Mouse (Mus musculus): ENCODE data around the gene Cavin3. TPM values are rescaled to one million over a fixed set of nuclear protein-coding genes. Genes with fewer than 3 reads are reported as not detected.

The Cavin3 gene
- polyA plus RNA-seq, 1 experiment from 2014 or later, result 31.0 TPM

DNA sequence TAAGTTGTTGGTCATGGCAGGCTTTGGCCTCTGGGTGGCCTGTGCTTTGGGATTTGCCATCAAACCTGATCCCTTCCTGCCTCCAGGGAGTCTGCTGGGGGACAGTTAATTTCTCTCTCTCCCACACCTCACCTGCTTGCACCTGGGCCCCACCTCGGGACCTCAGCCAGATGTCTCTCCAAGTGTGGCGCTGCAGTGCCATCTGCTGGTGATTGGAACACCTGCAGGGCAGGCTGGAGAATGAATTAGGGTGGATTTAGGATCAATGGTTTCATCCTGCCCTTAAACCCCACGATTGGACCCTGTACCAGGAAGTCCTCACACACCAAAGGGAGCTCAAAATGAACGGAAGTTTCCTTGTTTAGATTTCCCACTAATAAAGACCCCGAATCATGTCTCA is 33.1 kb upstream of the Cavin3 start:
- Histone ChIP-seq H3K9me3 (replicated peaks; ENCODE audit: control insufficient read depth, low read length, poor library complexity, severe bottlenecking) (no peaks in the 10 kb centered on the region; the same call in 1 of the 2 replicates), H3K27me3 (ENCODE audit: control insufficient read depth, insufficient read depth, low read depth, low read length) (no peaks in the 10 kb centered on the region), H3K36me3 (ENCODE audit: control insufficient read depth, insufficient read depth, low read length) (no peaks in the 10 kb centered on the region), H3K4me2 (ENCODE audit: low read length) (no peak overlapping the region), H3K4me1 (ENCODE audit: control insufficient read depth, insufficient read depth, low read length) (peaks cover 8% of the 10 kb centered on the region; the same call in 1 of the 2 replicates), H3K4me3 (ENCODE audit: low read depth, low read length) (no peak overlapping the region), H3K27ac (ENCODE audit: low read length) (no peak overlapping the region), H3K9ac (ENCODE audit: low read depth, low read length) (no peak overlapping the region)
- peak; percentile 49; the same call in 1 of the 2 replicates for ATAC-seq
- 10% methylated on average over 5 of the region's 5 CpGs for WGBS

DNA sequence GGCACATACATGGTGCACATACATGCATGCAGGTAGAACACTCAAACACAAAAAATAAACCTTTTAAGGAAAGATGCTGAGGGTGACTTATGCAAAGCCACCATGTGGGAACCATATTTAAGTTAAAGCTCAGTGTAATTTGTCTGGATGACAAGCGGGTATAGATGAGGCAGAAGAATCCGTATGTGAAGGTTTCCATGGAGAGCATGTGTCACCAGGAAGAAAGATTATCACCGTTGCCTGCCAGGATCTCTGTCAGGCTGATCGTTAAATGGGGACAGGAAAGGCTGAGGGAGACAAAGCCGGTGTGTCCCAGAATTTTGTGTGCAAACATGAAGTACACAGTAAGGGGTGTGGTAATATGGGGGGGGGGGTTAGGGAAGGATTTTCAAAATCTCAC is 32.5 kb upstream of the Cavin3 start:
- no peaks in the 10 kb centered on the region for H3K27me3 ChIP-seq (ENCODE audit: control insufficient read depth, insufficient read depth, low read depth, low read length)
- H3K27ac ChIP-seq (ENCODE audit: low read length), result no peak overlapping the region; the same call in 1 of the 2 replicates
- no peak overlapping the region for H3K4me2 ChIP-seq (ENCODE audit: low read length)
- H3K9ac ChIP-seq (ENCODE audit: low read depth, low read length), result no peak overlapping the region
- no peaks in the 10 kb centered on the region for H3K36me3 ChIP-seq (ENCODE audit: control insufficient read depth, insufficient read depth, low read length)
- 51% methylated on average over 5 of the region's 5 CpGs for WGBS
- peak; percentile 1; the same call in 1 of the 2 replicates for ATAC-seq
- peaks cover 8% of the 10 kb centered on the region; the same call in 1 of the 2 replicates for H3K4me1 ChIP-seq (ENCODE audit: control insufficient read depth, insufficient read depth, low read length)
- H3K4me3 ChIP-seq (ENCODE audit: low read depth, low read length), result no peak overlapping the region
- H3K9me3 ChIP-seq (replicated peaks; ENCODE audit: control insufficient read depth, low read length, poor library complexity, severe bottlenecking), result no peaks in the 10 kb centered on the region; the same call in 1 of the 2 replicates

DNA sequence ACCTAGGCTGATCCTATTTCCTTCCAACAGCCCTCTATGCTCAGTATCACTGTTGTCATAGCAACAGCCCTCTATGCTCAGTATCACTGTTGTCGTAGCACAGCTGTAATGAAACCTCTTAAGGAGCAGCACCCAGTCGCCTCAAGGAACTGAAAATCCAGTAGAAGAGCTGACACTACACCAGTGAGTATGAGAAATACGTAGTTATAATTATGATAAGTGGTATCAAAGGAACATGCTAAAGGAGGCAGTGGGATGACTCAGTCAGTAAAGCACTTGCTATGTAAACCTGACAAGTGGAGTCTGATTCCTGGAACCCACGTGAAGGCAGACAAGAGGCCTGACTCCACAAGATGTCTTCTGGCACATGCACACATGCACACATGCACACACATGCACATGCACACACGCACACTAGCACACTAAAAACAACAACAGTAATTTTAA is 31.8 kb upstream of the Cavin3 start:
- peak overlapping the region; percentile 67 for H3K27ac ChIP-seq (ENCODE audit: low read length)
- H3K9ac ChIP-seq (ENCODE audit: low read depth, low read length), result no peak overlapping the region

DNA sequence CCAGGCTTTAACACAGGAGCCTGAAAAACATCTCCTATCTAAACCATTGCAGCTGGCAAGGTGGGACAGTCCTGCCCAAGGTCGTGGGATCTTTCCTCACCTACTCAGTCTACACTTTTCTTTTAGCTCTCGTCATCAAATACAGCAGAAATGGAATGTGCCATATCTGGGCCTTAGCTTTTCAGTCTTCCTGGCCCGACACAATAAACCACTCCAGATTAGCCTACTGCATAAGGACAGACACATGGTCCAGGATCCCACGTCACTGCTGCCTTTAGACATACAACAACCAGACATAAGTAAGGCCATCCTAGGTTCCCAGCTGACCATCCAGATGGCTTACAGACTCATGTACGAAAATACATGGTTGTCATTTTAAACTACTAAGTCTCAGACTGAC is 28.0 kb upstream of the Cavin3 start:
- Histone ChIP-seq H3K27ac (ENCODE audit: low read length) (no peak overlapping the region), H3K27me3 (ENCODE audit: control insufficient read depth, insufficient read depth, low read depth, low read length) (no peaks in the 10 kb centered on the region), H3K36me3 (ENCODE audit: control insufficient read depth, insufficient read depth, low read length) (no peaks in the 10 kb centered on the region), H3K4me2 (ENCODE audit: low read length) (no peak overlapping the region), H3K4me3 (ENCODE audit: low read depth, low read length) (no peak overlapping the region), H3K9me3 (replicated peaks; ENCODE audit: control insufficient read depth, low read length, poor library complexity, severe bottlenecking) (no peaks in the 10 kb centered on the region; the same call in 1 of the 2 replicates), H3K4me1 (ENCODE audit: control insufficient read depth, insufficient read depth, low read length) (peaks cover 8% of the 10 kb centered on the region; the same call in 1 of the 2 replicates), H3K9ac (ENCODE audit: low read depth, low read length) (no peak overlapping the region)
- WGBS, result 82% methylated on average over 5 of the region's 5 CpGs
- ATAC-seq, result no peak

More for the DNA sequence above, 31.8 kb upstream of the Cavin3 start:
- 35% methylated on average over 5 of the region's 5 CpGs for WGBS
- ATAC-seq, result peak; percentile 93
- H3K27me3 ChIP-seq (ENCODE audit: control insufficient read depth, insufficient read depth, low read depth, low read length), result no peaks in the 10 kb centered on the region
- H3K4me1 ChIP-seq (ENCODE audit: control insufficient read depth, insufficient read depth, low read length), result peaks cover 8% of the 10 kb centered on the region; the same call in 1 of the 2 replicates
- H3K4me2 ChIP-seq (ENCODE audit: low read length), result no peak overlapping the region
- no peaks in the 10 kb centered on the region for H3K36me3 ChIP-seq (ENCODE audit: control insufficient read depth, insufficient read depth, low read length)
- no peaks in the 10 kb centered on the region; the same call in 1 of the 2 replicates for H3K9me3 ChIP-seq (replicated peaks; ENCODE audit: control insufficient read depth, low read length, poor library complexity, severe bottlenecking)
- no peak overlapping the region for H3K4me3 ChIP-seq (ENCODE audit: low read depth, low read length)

DNA sequence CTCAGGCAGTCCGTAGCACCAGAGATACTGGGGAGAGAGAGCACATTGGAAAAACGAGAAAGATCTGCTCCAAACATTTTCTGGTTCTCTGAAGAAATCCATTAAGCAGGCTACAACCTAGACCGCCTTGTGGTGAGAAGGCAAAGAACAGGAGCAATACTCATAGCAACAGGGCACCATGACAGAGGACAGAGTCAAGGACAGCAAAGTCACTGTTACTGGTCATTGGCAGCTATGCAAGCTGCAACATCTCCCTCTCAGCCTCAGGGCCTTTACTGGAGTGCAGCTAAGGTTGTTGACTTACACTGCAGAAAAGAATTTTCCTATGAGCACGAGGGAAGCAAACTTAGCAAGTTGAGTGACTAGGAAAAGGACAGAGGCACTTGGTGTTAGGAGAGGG is 25.2 kb upstream of the Cavin3 start:
- no peaks in the 10 kb centered on the region; the same call in 1 of the 2 replicates for H3K9me3 ChIP-seq (replicated peaks; ENCODE audit: control insufficient read depth, low read length, poor library complexity, severe bottlenecking)
- no peak overlapping the region for H3K4me2 ChIP-seq (ENCODE audit: low read length)
- WGBS, result 75% methylated on average over 4 of the region's 4 CpGs
- H3K4me3 ChIP-seq (ENCODE audit: low read depth, low read length), result no peak overlapping the region
- no peaks in the 10 kb centered on the region for H3K4me1 ChIP-seq (ENCODE audit: control insufficient read depth, insufficient read depth, low read length)
- H3K27ac ChIP-seq (ENCODE audit: low read length), result no peak overlapping the region
- no peak for ATAC-seq
- H3K36me3 ChIP-seq (ENCODE audit: control insufficient read depth, insufficient read depth, low read length), result no peaks in the 10 kb centered on the region
- H3K9ac ChIP-seq (ENCODE audit: low read depth, low read length), result no peak overlapping the region
- no peaks in the 10 kb centered on the region for H3K27me3 ChIP-seq (ENCODE audit: control insufficient read depth, insufficient read depth, low read depth, low read length)

DNA sequence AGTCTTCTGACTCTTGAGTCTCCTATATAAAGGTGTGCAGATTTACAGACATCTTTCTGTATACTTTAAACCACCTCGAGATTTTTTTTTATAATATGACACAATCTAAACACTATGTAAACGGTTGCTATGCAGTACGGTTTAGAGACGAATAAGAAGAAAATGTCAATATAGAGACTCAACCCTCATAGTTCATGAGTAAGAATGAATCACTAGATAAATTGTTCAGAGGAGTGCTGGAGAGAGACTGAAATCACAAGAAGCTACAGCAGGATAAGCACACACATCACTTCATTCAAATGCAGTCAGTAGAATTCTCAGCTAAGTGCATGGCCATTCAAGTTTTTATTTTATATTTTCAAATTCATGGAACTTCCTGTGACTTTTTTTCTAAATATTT is 19.9 kb upstream of the Cavin3 start:
- 91% methylated on average over 4 of the region's 4 CpGs for WGBS
- Histone ChIP-seq H3K4me2 (ENCODE audit: low read length) (no peak overlapping the region), H3K27me3 (ENCODE audit: control insufficient read depth, insufficient read depth, low read depth, low read length) (no peaks in the 10 kb centered on the region), H3K4me3 (ENCODE audit: low read depth, low read length) (no peak overlapping the region), H3K4me1 (ENCODE audit: control insufficient read depth, insufficient read depth, low read length) (no peaks in the 10 kb centered on the region), H3K9me3 (replicated peaks; ENCODE audit: control insufficient read depth, low read length, poor library complexity, severe bottlenecking) (no peaks in the 10 kb centered on the region), H3K9ac (ENCODE audit: low read depth, low read length) (no peak overlapping the region), H3K27ac (ENCODE audit: low read length) (no peak overlapping the region), H3K36me3 (ENCODE audit: control insufficient read depth, insufficient read depth, low read length) (no peaks in the 10 kb centered on the region)
- ATAC-seq, result no peak

DNA sequence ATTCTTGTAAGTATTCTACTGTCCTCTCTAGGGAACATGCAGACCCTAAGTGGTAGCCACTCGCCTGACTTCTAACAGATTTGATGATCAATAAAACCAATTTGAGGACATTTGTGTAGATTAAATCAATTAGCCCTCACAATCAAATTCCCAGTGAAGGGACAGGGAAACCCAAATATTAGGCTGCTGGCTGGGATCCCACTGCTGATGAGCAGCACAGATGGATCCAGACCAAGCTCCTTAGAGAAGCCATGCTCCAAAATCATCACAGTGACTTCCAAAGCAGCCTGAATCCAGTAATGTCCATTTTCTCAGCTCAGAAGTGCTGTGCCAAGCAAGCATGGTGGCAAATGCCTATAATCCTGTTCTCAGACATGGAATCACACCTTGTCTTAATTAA is 17.6 kb upstream of the Cavin3 start:
- no peaks in the 10 kb centered on the region for H3K27me3 ChIP-seq (ENCODE audit: control insufficient read depth, insufficient read depth, low read depth, low read length)
- no peaks in the 10 kb centered on the region for H3K4me1 ChIP-seq (ENCODE audit: control insufficient read depth, insufficient read depth, low read length)
- no peak overlapping the region for H3K9ac ChIP-seq (ENCODE audit: low read depth, low read length)
- H3K36me3 ChIP-seq (ENCODE audit: control insufficient read depth, insufficient read depth, low read length), result no peaks in the 10 kb centered on the region
- no peak overlapping the region for H3K4me3 ChIP-seq (ENCODE audit: low read depth, low read length)
- no peak for ATAC-seq
- no peaks in the 10 kb centered on the region for H3K9me3 ChIP-seq (replicated peaks; ENCODE audit: control insufficient read depth, low read length, poor library complexity, severe bottlenecking)
- no peak overlapping the region for H3K4me2 ChIP-seq (ENCODE audit: low read length)
- H3K27ac ChIP-seq (ENCODE audit: low read length), result no peak overlapping the region
- 74% methylated on average over 1 of the region's 1 CpGs for WGBS

DNA sequence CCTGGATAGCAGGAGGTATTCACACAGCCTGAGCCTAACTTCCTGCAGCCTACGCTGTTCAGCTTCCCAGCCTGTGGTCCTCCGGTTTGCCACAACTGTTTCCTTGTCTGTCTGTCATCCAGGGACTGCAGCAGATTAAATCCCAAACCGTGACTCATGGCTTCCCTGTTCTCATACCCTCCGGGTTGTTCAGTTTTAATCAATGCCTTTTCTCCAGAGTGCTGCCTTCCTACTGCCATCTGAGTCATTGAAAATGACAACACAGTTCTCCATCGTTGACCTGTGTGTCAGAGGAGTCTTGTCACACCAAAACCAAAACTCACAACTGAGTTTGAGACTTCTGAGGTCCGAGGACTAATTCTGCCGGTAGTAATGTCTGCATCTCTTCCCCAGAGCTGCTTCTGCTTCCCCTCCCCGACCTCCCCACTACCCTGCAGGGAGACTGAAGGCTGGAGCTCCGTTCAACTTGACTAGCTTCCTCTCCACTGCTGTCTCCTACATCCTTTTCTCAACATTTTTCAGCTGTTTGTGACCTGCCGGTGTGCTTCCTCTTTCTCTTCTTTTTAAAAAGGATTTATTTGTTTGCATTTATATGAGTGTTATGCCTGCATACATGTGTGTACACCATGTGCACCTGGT is 16.9 kb upstream of the Cavin3 start:
- Histone ChIP-seq H3K4me3 (ENCODE audit: low read depth, low read length) (no peak overlapping the region), H3K9me3 (replicated peaks; ENCODE audit: control insufficient read depth, low read length, poor library complexity, severe bottlenecking) (no peaks in the 10 kb centered on the region), H3K9ac (ENCODE audit: low read depth, low read length) (no peak overlapping the region), H3K27ac (ENCODE audit: low read length) (no peak overlapping the region), H3K36me3 (ENCODE audit: control insufficient read depth, insufficient read depth, low read length) (no peaks in the 10 kb centered on the region), H3K27me3 (ENCODE audit: control insufficient read depth, insufficient read depth, low read depth, low read length) (no peaks in the 10 kb centered on the region), H3K4me1 (ENCODE audit: control insufficient read depth, insufficient read depth, low read length) (no peaks in the 10 kb centered on the region), H3K4me2 (ENCODE audit: low read length) (no peak overlapping the region)
- WGBS, result 58% methylated on average over 10 of the region's 10 CpGs
- ATAC-seq, result no peak

DNA sequence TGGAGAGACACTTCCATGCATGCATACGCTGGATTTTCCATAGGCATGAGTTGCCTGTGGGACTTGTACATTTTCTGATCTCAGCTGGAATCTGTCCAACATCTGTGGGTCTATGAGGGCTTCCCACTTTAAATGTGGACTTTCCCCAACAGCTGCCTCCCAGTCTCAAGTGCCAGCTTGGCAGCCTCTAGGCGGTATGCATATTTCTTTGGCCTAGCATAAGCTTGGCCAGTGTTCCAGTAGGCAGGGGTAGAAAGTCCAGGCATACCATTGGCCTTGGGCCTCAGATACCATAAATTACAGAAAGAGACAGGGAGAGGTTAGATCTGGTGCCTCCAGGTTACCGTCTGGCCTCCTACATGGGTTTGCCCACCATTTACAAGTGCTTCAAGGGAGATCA is 15.8 kb upstream of the Cavin3 start:
- ATAC-seq, result no peak
- no peak overlapping the region for H3K9ac ChIP-seq (ENCODE audit: low read depth, low read length)
- no peaks in the 10 kb centered on the region for H3K27me3 ChIP-seq (ENCODE audit: control insufficient read depth, insufficient read depth, low read depth, low read length)
- no peaks in the 10 kb centered on the region for H3K9me3 ChIP-seq (replicated peaks; ENCODE audit: control insufficient read depth, low read length, poor library complexity, severe bottlenecking)
- no peaks in the 10 kb centered on the region for H3K36me3 ChIP-seq (ENCODE audit: control insufficient read depth, insufficient read depth, low read length)
- H3K4me3 ChIP-seq (ENCODE audit: low read depth, low read length), result no peak overlapping the region
- H3K27ac ChIP-seq (ENCODE audit: low read length), result no peak overlapping the region
- H3K4me1 ChIP-seq (ENCODE audit: control insufficient read depth, insufficient read depth, low read length), result no peaks in the 10 kb centered on the region
- WGBS, result 94% methylated on average over 3 of the region's 3 CpGs
- H3K4me2 ChIP-seq (ENCODE audit: low read length), result no peak overlapping the region
